Mouse (Mus musculus) layer of hippocampus, adult 2 months (tissue): ENCODE measurements around the gene C330007P06Rik. TPM values are rescaled to one million over a fixed set of nuclear protein-coding genes. Genes with fewer than 3 reads are reported as not detected.

Experiments
- DNase-seq, 2 experiments: peaks; one replicate each; pipeline ENCODE4 v3.0.0; 2022; ENCODE audit warnings: low spot score in 2 of 2
- H3K27ac ChIP-seq: fragments of 200-600 bp; 2 replicates; pipeline ENCODE4 v1.8.1; 2022
- H3K4me3 ChIP-seq: fragments of 200-600 bp; 2 replicates; pipeline ENCODE4 v1.8.1; 2022; ENCODE audit warnings: mild to moderate bottlenecking
- CTCF ChIP-seq: fragments of 200-600 bp; conservative IDR thresholded peaks from 2 replicates; pipeline ENCODE4 v1.8.1; 2022; ENCODE audit warnings: antibody characterized with exemption, mild to moderate bottlenecking, moderate library complexity
- total RNA-seq, 2 experiments: library from RNA; stranded (reverse); gene quantifications; 2 replicates each; pipeline ENCODE4 v1.2.3; 2021

Gene C330007P06Rik
- total RNA-seq, 2 experiments from 2014 or later = 40.4 TPM

- no peak for DNase-seq
- no peak overlapping the region for H3K4me3 ChIP-seq
- no peak overlapping the region for H3K27ac ChIP-seq
- no peak for TF ChIP-seq CTCF
These were observed 48.9 kb downstream of the C330007P06Rik start for GRCm38 (mm10) chrX:36825032-36825431.

DNA sequence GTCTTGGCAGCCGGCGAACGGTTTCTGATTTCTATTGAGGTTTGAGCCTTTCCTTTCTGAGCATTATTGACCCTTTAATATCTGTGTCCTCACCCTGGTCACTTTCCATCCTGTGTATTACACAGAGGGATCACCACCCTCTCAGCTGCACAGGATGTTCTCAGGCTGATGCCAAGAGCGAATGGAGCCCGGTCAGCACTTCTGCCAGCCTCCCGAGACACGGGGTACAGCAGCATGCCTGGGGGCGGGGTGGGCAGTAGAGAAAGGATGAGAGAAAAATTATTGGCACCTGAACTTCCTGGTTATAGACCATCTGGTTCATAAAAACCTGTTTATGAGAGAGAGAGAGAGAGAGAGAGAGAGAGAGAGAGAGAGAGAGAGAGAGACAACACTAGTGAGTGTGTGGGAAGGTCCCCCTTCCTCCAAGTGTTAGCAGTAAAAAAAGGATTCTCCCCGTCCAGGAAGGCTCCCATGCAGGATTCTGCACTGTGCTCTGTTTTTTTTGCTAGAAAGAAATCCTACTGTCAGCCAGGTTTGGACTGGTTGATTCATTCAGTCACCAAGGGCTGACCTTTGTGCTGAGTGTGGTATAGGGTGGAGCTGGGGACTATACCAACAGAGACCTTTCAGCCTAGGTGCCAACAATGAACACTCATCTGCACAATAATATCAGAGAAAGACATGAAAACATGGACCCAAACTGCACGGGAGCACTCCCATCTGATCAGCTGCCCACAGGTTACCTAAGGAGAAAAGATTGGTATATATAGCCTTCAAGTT is 49.8 kb downstream of the C330007P06Rik start:
- TF ChIP-seq CTCF = no peak
- Histone ChIP-seq H3K27ac (no peak overlapping the region), H3K4me3 (no peak overlapping the region)
- no peak for DNase-seq

GRCm38 (mm10) chrX:36820201-36820600 is 53.7 kb downstream of the C330007P06Rik start:
- Histone ChIP-seq H3K27ac (no peak overlapping the region), H3K4me3 (no peak overlapping the region)
- TF ChIP-seq CTCF = peak; percentile 79
- DNase-seq = peak in 1 of 2 experiments; percentile 27

GRCm38 (mm10) chrX:36819575-36819974 is 54.3 kb downstream of the C330007P06Rik start:
- H3K27ac ChIP-seq = no peak overlapping the region
- no peak for TF ChIP-seq CTCF
- H3K4me3 ChIP-seq = no peak overlapping the region
- no peak for DNase-seq

DNA sequence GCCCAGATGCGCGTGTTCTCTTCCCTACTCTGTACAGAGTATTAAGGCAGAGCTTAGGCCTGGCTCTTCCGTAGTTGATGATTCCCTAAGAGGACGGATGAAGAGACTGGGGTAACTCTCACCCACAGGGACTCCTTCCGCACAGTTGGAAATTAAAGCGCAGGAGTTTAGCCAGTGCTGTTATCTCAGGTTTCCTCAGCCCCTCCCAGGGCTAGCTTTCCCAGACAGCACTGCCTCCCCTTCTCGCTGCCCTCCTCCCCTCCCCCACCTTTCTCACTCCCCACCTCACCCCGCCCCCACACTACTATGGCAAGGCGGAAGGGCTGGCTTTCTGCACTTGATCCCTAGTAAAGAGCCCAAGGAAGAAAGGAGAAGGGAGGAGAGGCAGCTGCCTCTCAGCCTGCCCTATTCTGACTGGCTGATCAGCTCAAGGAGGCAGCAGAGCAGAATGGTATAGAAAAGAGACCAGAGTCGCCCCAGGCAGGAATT is 56.9 kb downstream of the C330007P06Rik start:
- DNase-seq = no peak
- Histone ChIP-seq H3K27ac (no peak overlapping the region), H3K4me3 (no peak overlapping the region)
- TF ChIP-seq CTCF = no peak

GRCm38 (mm10) chrX:36816368-36816899 is 57.5 kb downstream of the C330007P06Rik start:
- Histone ChIP-seq H3K4me3 (no peak overlapping the region), H3K27ac (no peak overlapping the region)
- no peak for DNase-seq
- TF ChIP-seq CTCF = no peak

DNA sequence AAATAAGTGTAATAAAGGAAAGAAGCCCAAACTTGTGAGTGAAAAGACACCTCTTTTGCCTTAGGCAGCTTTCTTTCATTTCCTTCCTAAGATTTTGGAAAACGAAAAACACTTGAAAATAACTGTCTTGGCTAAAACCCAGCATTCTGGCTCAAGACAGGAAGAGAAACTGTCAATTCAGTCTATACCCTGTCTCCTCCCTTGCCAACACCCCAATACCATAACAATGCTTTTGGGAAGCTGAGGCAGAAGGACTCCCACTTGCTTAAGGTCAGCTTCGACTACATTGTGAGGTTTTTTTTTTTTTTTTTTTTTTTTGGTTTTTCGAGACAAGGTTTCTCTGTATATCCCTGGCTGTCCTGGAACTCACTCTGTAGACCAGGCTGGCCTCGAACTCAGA is 58.5 kb downstream of the C330007P06Rik start:
- no peak for TF ChIP-seq CTCF
- no peak overlapping the region for H3K27ac ChIP-seq
- no peak for DNase-seq
- H3K4me3 ChIP-seq = no peak overlapping the region

DNA sequence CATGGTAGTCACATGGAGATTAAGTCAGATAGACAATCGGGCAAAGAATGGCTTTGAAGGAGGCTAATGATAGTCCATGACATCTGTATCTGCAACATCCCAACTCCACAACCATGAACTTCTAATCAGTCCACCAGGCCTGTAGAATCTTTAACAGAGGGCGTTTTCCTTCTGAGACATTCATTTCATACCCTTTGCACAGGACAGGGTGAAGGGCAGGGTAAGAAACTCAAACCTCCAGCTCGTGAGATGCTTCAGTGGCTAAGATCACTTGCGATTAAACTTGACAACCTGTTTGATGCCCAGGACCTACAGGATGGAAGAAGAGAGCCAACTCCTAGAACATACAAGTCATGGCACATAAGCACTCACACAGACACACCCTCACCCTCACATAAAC is 58.9 kb downstream of the C330007P06Rik start:
- TF ChIP-seq CTCF = no peak
- H3K27ac ChIP-seq = no peak overlapping the region
- no peak overlapping the region for H3K4me3 ChIP-seq
- no peak for DNase-seq

- TF ChIP-seq CTCF = no peak
- no peak overlapping the region for H3K4me3 ChIP-seq
- no peak for DNase-seq
- no peak overlapping the region for H3K27ac ChIP-seq
These were observed 59.6 kb downstream of the C330007P06Rik start for GRCm38 (mm10) chrX:36814161-36814836.

DNA sequence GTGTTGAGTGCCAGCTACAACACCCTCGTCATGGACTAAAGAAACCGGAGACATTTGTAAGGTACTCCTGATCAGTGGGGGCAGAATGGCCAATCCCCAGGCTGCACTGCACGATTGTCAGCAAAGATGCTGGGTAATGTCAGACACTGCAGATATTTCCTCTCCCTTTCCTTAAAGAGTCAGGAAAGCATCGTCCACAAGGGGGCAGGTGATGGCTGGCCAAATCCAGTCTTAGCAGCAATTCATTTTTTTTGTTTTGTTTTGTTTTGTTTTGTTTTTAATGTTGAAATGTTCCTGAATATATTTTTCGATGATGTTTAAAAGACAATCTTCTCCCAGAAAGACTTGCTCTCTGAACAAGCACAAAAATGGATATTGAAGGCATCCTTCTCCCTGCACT is 62.5 kb downstream of the C330007P06Rik start:
- no peak overlapping the region for H3K4me3 ChIP-seq
- TF ChIP-seq CTCF = peak; percentile 73
- peak in 1 of 2 experiments; percentile 13 for DNase-seq
- H3K27ac ChIP-seq = no peak overlapping the region

DNA sequence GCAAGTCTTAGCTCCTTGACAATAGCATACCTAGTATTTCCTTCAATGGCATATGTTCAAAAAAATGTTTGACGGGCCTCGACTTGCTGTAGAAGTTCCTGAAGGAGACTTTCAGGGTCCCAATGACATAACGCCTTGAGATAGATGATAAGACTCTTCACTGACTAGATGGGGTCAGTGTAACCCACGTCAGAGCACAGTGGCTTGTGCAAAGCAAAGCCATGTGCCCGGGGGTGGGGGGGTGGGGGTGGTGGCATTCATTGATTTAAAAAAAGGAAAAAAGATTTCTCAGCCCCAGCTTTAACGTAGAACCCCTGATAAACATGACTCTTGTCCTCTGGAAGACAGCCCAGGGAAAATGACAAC is 65.6 kb downstream of the C330007P06Rik start:
- no peak for TF ChIP-seq CTCF
- H3K4me3 ChIP-seq = peak overlapping the region; percentile 57
- H3K27ac ChIP-seq = peak overlapping the region; percentile 84; the same call in 1 of the 2 replicates
- DNase-seq = no peak

GRCm38 (mm10) chrX:36807360-36808317 is 66.3 kb downstream of the C330007P06Rik start:
- DNase-seq = peak; percentile 87 to 89
- TF ChIP-seq CTCF = peak; percentile 86
- Histone ChIP-seq H3K4me3 (peak overlapping the region; percentile 57), H3K27ac (peak overlapping the region; percentile 84)
